Mouse (Mus musculus): Measurements from ENCODE around the gene Fezf2.

DNA sequence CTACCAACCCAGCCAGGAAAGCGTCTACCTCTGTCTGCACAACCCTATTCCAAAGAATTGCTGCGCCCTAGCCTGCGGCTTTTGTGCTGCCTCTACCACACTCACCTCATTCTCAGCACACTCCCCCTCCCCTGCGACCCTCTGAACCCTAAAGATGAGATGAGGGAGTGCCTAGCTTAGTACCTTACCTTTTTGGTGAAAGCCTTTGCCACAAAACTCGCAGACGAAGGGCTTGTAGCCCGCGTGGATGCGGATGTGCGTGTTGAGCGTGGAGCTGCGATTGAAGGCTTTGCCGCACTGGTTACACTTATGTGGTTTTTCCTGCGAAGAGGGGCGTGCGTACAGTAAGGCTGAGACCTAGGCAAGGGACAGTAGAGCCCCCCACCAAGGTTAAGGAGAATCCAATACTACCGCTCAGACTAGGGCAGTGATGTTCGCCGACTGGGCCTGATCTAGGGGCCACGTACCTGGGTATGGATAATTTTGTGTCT is 4.5 kb downstream of the Fezf2 start:
- TF ChIP-seq EP300 (IDR thresholded peaks at IDR 0.05; ENCODE audit: insufficient read depth, low read depth, low read length) (no peak), POLR2A (IDR thresholded peaks at IDR 0.05; ENCODE audit: insufficient read depth, low read length) (no peak)
